Mouse (Mus musculus) lung, postnatal 0 days (tissue): ENCODE results near the gene Plcb1.

Source experiments
- CTCF ChIP-seq: IDR thresholded peaks from 2 replicates; pipeline ENCODE4 v1.5.1; 2016; ENCODE audit warnings: antibody characterized with exemption, mild to moderate bottlenecking
- EP300 ChIP-seq: IDR thresholded peaks from 2 replicates; pipeline ENCODE4 v1.6.1; 2016; ENCODE audit warnings: antibody characterized with exemption, mild to moderate bottlenecking, control low read depth

DNA sequence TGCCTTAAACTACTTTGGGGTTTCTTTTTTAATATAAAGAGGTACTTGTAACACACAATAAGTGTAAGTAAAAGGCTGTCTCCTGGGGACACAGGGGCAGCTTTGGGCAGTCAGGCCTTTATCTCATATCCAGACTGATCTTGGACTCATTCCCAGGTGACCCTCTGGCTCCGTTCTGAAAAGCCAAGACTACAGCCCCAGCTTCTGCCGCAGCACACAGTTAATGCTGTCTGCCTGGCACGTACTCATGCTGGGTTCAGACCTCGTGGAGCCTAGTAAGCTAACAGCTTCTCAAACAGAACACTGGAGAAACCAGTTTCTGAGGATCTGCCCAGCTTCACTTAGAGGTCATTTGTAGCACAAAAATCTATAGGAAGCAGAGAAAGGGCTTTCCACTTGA is 682.0 kb downstream of the Plcb1 start:
- TF ChIP-seq CTCF = no peak
- TF ChIP-seq EP300 = no peak
